In genomic region chr11:114495520-114495921, GRCm38 (mm10) we compare ENCODE assay signal across 11 mouse cellular contexts.
DNase-seq lines count a peak whose midpoint lies in the region; ATAC-seq lines count a peak whose summit lies in the region.
"Had no signal": no experiment of that assay in that cellular context is flagged by ENCODE, and none has a peak within 500 bp of the region (broad histone marks: within the 10 kb centered on the region; RNA-seq: fewer than 3 reads in every experiment).

No protein-coding gene starts in this region.

- H3K9me3 ChIP-seq in hindbrain, embryonic 14.5 days (ENCODE audit: control insufficient read depth, low read length) = no peaks in the 10 kb centered on the region
- H3K9me3 ChIP-seq in hindbrain, embryonic 12.5 days (replicated peaks) = no peaks in the 10 kb centered on the region
- no peaks in the 10 kb centered on the region for H3K9me3 ChIP-seq in neural tube, embryonic 13.5 days
- H3K9me3 ChIP-seq: heart, embryonic 15.5 days; kidney, embryonic 15.5 days had no signal

- H3K4me2 ChIP-seq in hindbrain, embryonic 14.5 days (replicated peaks) = no peak overlapping the region
- no peak overlapping the region for H3K4me2 ChIP-seq in hindbrain, embryonic 12.5 days (replicated peaks)
- H3K4me2 ChIP-seq in neural tube, embryonic 13.5 days = no peak overlapping the region
- H3K4me2 ChIP-seq: heart, embryonic 15.5 days; kidney, embryonic 15.5 days had no signal

- ATAC-seq in hindbrain, embryonic 14.5 days (ENCODE audit: low FRiP score) = peak; percentile 74; the same call in 1 of the 2 replicates
- ATAC-seq in hindbrain, embryonic 12.5 days (ENCODE audit: low FRiP score) = no peak
- ATAC-seq in neural tube, embryonic 13.5 days (ENCODE audit: low read depth) = peak; percentile 77

- WGBS in hindbrain, embryonic 14.5 days = 32% methylated on average over 5 of the region's 5 CpGs
- WGBS in hindbrain, embryonic 12.5 days = 55% methylated on average over 5 of the region's 5 CpGs
- 48% methylated on average over 5 of the region's 5 CpGs for WGBS in neural tube, embryonic 13.5 days

- no peaks in the 10 kb centered on the region for H3K36me3 ChIP-seq in hindbrain, embryonic 14.5 days (replicated peaks; ENCODE audit: control insufficient read depth, insufficient read depth)
- no peaks in the 10 kb centered on the region for H3K36me3 ChIP-seq in hindbrain, embryonic 12.5 days
- H3K36me3 ChIP-seq in neural tube, embryonic 13.5 days = no peaks in the 10 kb centered on the region
- H3K36me3 ChIP-seq: heart, embryonic 15.5 days; kidney, embryonic 15.5 days had no signal

- peak overlapping the region; percentile 34 for H3K27ac ChIP-seq in hindbrain, embryonic 14.5 days
- H3K27ac ChIP-seq in hindbrain, embryonic 12.5 days = no peak overlapping the region
- H3K27ac ChIP-seq in neural tube, embryonic 13.5 days (replicated peaks) = peak overlapping the region; percentile 68
- H3K27ac ChIP-seq: heart, embryonic 15.5 days; kidney, embryonic 15.5 days had no signal

- no peak overlapping the region for H3K9ac ChIP-seq in hindbrain, embryonic 14.5 days
- no peak overlapping the region for H3K9ac ChIP-seq in hindbrain, embryonic 12.5 days
- no peak overlapping the region for H3K9ac ChIP-seq in neural tube, embryonic 13.5 days
- H3K9ac ChIP-seq: heart, embryonic 15.5 days; kidney, embryonic 15.5 days had no signal

- peaks cover 15% of the 10 kb centered on the region for H3K4me1 ChIP-seq in hindbrain, embryonic 14.5 days (replicated peaks; ENCODE audit: control insufficient read depth, insufficient read depth, low read length)
- peaks cover 9% of the 10 kb centered on the region; the same call in 1 of the 2 replicates for H3K4me1 ChIP-seq in hindbrain, embryonic 12.5 days
- H3K4me1 ChIP-seq in neural tube, embryonic 13.5 days (replicated peaks) = peaks cover 18% of the 10 kb centered on the region
- H3K4me1 ChIP-seq: heart, embryonic 15.5 days; kidney, embryonic 15.5 days had no signal

- DNase-seq in hindbrain, embryonic 14.5 days (ENCODE audit: low spot score) = peak; percentile 76
- peak; percentile 7 for DNase-seq in ovary, postnatal 36 days (ENCODE audit: low spot score)
- no peak for DNase-seq in ovary, postnatal 10 days (ENCODE audit: low spot score)
- peak; percentile 43 to 68 for DNase-seq in cerebellum, postnatal 4 days (ENCODE audit: low spot score in 2 of 2)
- DNase-seq in c-Kit-positive CD71-positive TER-119-positive erythroid progenitor cells, embryonic 14.5 days (ENCODE audit: low spot score) = no peak
- no peak for DNase-seq in thymus, postnatal 4 days
- DNase-seq: thymus, postnatal 25 days had no signal

- H3K27me3 ChIP-seq in hindbrain, embryonic 14.5 days (ENCODE audit: control insufficient read depth, insufficient read depth, low read length) = no peaks in the 10 kb centered on the region
- peaks cover 15% of the 10 kb centered on the region for H3K27me3 ChIP-seq in hindbrain, embryonic 12.5 days
- H3K27me3 ChIP-seq in neural tube, embryonic 13.5 days = peaks cover 19% of the 10 kb centered on the region; the same call in 1 of the 2 replicates

- no peak overlapping the region for H3K4me3 ChIP-seq in hindbrain, embryonic 14.5 days (replicated peaks; ENCODE audit: low read length)
- H3K4me3 ChIP-seq in hindbrain, embryonic 12.5 days = no peak overlapping the region
- H3K4me3 ChIP-seq in neural tube, embryonic 13.5 days = no peak overlapping the region
- H3K4me3 ChIP-seq: heart, embryonic 15.5 days; kidney, embryonic 15.5 days had no signal

Comparison
In these comparisons a context has a peak if more than half of its experiments do, and no peak if none do; other contexts are left out.
1. DNase-seq: peak in hindbrain, embryonic 14.5 days (single experiment), ovary, postnatal 36 days (single experiment) and cerebellum, postnatal 4 days (2 of 2); none in ovary, postnatal 10 days (single experiment), c-Kit-positive CD71-positive TER-119-positive erythroid progenitor cells, embryonic 14.5 days (single experiment) and thymus, postnatal 4 days (single experiment).